Mouse (Mus musculus) E14TG2a.4 (cell line): ENCODE measurements around the gene Cnksr1.

Source experiments
- CTCF ChIP-seq: conservative IDR thresholded peaks from 2 replicates; pipeline ENCODE4 v1.5.1; 2014; ENCODE audit warnings: low read length
- POU5F1 ChIP-seq: IDR thresholded peaks from 2 replicates; pipeline ENCODE4 v1.6.1; 2014; ENCODE audit warnings: low read length, borderline replicate concordance

- no peak for TF ChIP-seq POU5F1
- no peak for TF ChIP-seq CTCF
These were observed 487 bp upstream of the Cnksr1 start for GRCm38 (mm10) chr4:134238686-134239085.
